Mouse (Mus musculus) lung, postnatal 0 days (tissue): ENCODE data around the gene Fam219a. TPM values are rescaled to one million over a fixed set of nuclear protein-coding genes. Genes with fewer than 3 reads are reported as not detected.
A peak's percentile ranks its signal among the peaks of the same experiment; 100 is the strongest.

Experiments used
- ATAC-seq: fragments of 200-750 bp; cut with Nextera tagmentation; 2 replicates; pipeline ENCODE4 v1.8.0; 2017; ENCODE audit warnings: moderate library complexity
- DNase-seq: peaks from one replicate; pipeline ENCODE4 v3.0.0-alpha.2; 2016; ENCODE audit warnings: low spot score
- H3K27ac ChIP-seq: fragments of 300-500 bp; sonication (generic); 2 replicates; pipeline ENCODE4 v1.5.1; 2014; ENCODE audit warnings: antibody characterized with exemption, mild to moderate bottlenecking, low read length, mixed read lengths
- H3K27me3 ChIP-seq: fragments of 300-500 bp; sonication (generic); replicated peaks from 2 replicates; pipeline ENCODE4 v1.6.1; 2014; ENCODE audit warnings: low read length, mixed read lengths; ENCODE audit not compliant: insufficient read depth
- H3K36me3 ChIP-seq: fragments of 300-500 bp; sonication (generic); 2 replicates; pipeline ENCODE4 v1.6.1; 2014; ENCODE audit warnings: low read length, mixed read lengths; ENCODE audit not compliant: insufficient read depth
- H3K4me1 ChIP-seq: fragments of 300-500 bp; sonication (generic); 2 replicates; pipeline ENCODE4 v1.6.1; 2014; ENCODE audit warnings: antibody characterized with exemption, low read depth, low read length, mixed read lengths; ENCODE audit not compliant: insufficient read depth
- H3K4me2 ChIP-seq: fragments of 300-500 bp; sonication (generic); replicated peaks from 2 replicates; pipeline ENCODE4 v1.6.1; 2014; ENCODE audit warnings: low read depth, mild to moderate bottlenecking, low read length, moderate library complexity, mixed read lengths
- H3K4me3 ChIP-seq: fragments of 300-500 bp; sonication (generic); 2 replicates; pipeline ENCODE4 v1.5.1; 2014; ENCODE audit warnings: low read depth, low read length
- H3K9ac ChIP-seq: fragments of 300-500 bp; sonication (generic); replicated peaks from 2 replicates; pipeline ENCODE4 v1.6.1; 2014; ENCODE audit warnings: low read depth, mild to moderate bottlenecking
- H3K9me3 ChIP-seq: fragments of 300-500 bp; sonication (generic); 2 replicates; pipeline ENCODE4 v1.6.1; 2016; ENCODE audit warnings: low read length, mixed read lengths
- CTCF ChIP-seq: IDR thresholded peaks from 2 replicates; pipeline ENCODE4 v1.5.1; 2016; ENCODE audit warnings: antibody characterized with exemption, mild to moderate bottlenecking
- EP300 ChIP-seq: IDR thresholded peaks from 2 replicates; pipeline ENCODE4 v1.6.1; 2016; ENCODE audit warnings: antibody characterized with exemption, mild to moderate bottlenecking, control low read depth
- WGBS: fragments of 180-500 bp; shearing (Covaris S2); extraction: QIAGEN DNeasy Blood & Tissue Kit; methylation state at CpG from one replicate; pipeline ENCODE4 v1.1.7; 2014; 5-methylcytosine and 5-hydroxymethylcytosine counted together
- polyA plus RNA-seq: library from polyadenylated mRNA; unstranded; fragments of >200 nt; fragmentation: Nextera tagmentation; extraction: Ambion mirVana; gene quantifications from 2 replicates; pipeline ENCODE4 v1.2.1, GENCODE M21; 2015

Gene Fam219a
- polyA plus RNA-seq, 1 experiment from 2014 or later = 4.7 TPM

GRCm38 (mm10) chr4:41479456-41479804 is 89.9 kb downstream of the Fam219a start:
- H3K4me3 ChIP-seq = no peak overlapping the region
- no peaks in the 10 kb centered on the region for H3K27me3 ChIP-seq
- ATAC-seq (peak; percentile 43; the same call in 1 of the 2 replicates), DNase-seq (peak; percentile 80)
- no peak overlapping the region for H3K9ac ChIP-seq
- H3K36me3 ChIP-seq = no peaks in the 10 kb centered on the region
- TF ChIP-seq EP300 (peak; percentile 51; the same call in 1 of the 2 replicates), CTCF (no peak)
- H3K4me1 ChIP-seq = no peaks in the 10 kb centered on the region
- H3K27ac ChIP-seq = peak overlapping the region; percentile 48
- H3K4me2 ChIP-seq = no peak overlapping the region
- 85% methylated on average over 1 of the region's 1 CpGs for WGBS
- no peaks in the 10 kb centered on the region for H3K9me3 ChIP-seq

GRCm38 (mm10) chr4:41478751-41479455 is 90.4 kb downstream of the Fam219a start:
- 68% methylated on average over 4 of the region's 4 CpGs for WGBS
- TF ChIP-seq EP300 = no peak
- TF ChIP-seq CTCF = peak; percentile 35
- H3K9me3 ChIP-seq = no peaks in the 10 kb centered on the region
- H3K27me3 ChIP-seq = no peaks in the 10 kb centered on the region
- no peak overlapping the region for H3K9ac ChIP-seq
- no peak overlapping the region for H3K27ac ChIP-seq
- no peaks in the 10 kb centered on the region for H3K4me1 ChIP-seq
- no peak overlapping the region for H3K4me3 ChIP-seq
- H3K4me2 ChIP-seq = no peak overlapping the region
- ATAC-seq = no peak
- H3K36me3 ChIP-seq = no peaks in the 10 kb centered on the region
- no peak for DNase-seq

GRCm38 (mm10) chr4:41477648-41478160 is 91.6 kb downstream of the Fam219a start:
- no peak for ATAC-seq

GRCm38 (mm10) chr4:41471384-41471689 is 98.0 kb downstream of the Fam219a start:
- no peak for ATAC-seq
- H3K36me3 ChIP-seq = no peaks in the 10 kb centered on the region
- no peak for DNase-seq
- H3K9ac ChIP-seq = no peak overlapping the region
- TF ChIP-seq CTCF (no peak), EP300 (no peak)
- H3K4me2 ChIP-seq = no peak overlapping the region
- H3K9me3 ChIP-seq = no peaks in the 10 kb centered on the region
- H3K4me1 ChIP-seq = no peaks in the 10 kb centered on the region
- no peak overlapping the region for H3K27ac ChIP-seq
- 88% methylated on average over 1 of the region's 1 CpGs for WGBS
- no peak overlapping the region for H3K4me3 ChIP-seq
- H3K27me3 ChIP-seq = no peaks in the 10 kb centered on the region

More at GRCm38 (mm10) chr4:41477648-41478160, 91.6 kb downstream of the Fam219a start:
- 84% methylated on average over 9 of the region's 9 CpGs for WGBS
- no peaks in the 10 kb centered on the region for H3K27me3 ChIP-seq
- H3K36me3 ChIP-seq = no peaks in the 10 kb centered on the region
- no peak for DNase-seq
- H3K9me3 ChIP-seq = no peaks in the 10 kb centered on the region
- no peak overlapping the region for H3K4me3 ChIP-seq
- no peak overlapping the region for H3K27ac ChIP-seq
- no peak for TF ChIP-seq EP300
- TF ChIP-seq CTCF = no peak
- H3K9ac ChIP-seq = no peak overlapping the region
- no peak overlapping the region for H3K4me2 ChIP-seq
- H3K4me1 ChIP-seq = no peaks in the 10 kb centered on the region

GRCm38 (mm10) chr4:41470684-41471383 is 98.5 kb downstream of the Fam219a start:
- TF ChIP-seq EP300 = no peak
- no peak for TF ChIP-seq CTCF
- Histone ChIP-seq H3K4me1 (no peaks in the 10 kb centered on the region), H3K9ac (no peak overlapping the region), H3K9me3 (no peaks in the 10 kb centered on the region), H3K4me3 (no peak overlapping the region), H3K27me3 (no peaks in the 10 kb centered on the region), H3K36me3 (no peaks in the 10 kb centered on the region), H3K4me2 (no peak overlapping the region), H3K27ac (no peak overlapping the region)
- no peak; the same call in none of the 2 replicates for ATAC-seq
- peak; percentile 44 for DNase-seq
- 51% methylated on average over 5 of the region's 5 CpGs for WGBS

GRCm38 (mm10) chr4:41470051-41470683 is 99.2 kb downstream of the Fam219a start:
- no peaks in the 10 kb centered on the region for H3K27me3 ChIP-seq
- no peaks in the 10 kb centered on the region for H3K36me3 ChIP-seq
- no peaks in the 10 kb centered on the region for H3K9me3 ChIP-seq
- ATAC-seq (no peak), DNase-seq (peak; percentile 21)
- no peak overlapping the region for H3K27ac ChIP-seq
- WGBS = 57% methylated on average over 7 of the region's 7 CpGs
- TF ChIP-seq CTCF (no peak), EP300 (no peak)
- no peaks in the 10 kb centered on the region for H3K4me1 ChIP-seq
- no peak overlapping the region for H3K4me3 ChIP-seq
- no peak overlapping the region for H3K9ac ChIP-seq
- no peak overlapping the region for H3K4me2 ChIP-seq
